ENCODE assay signal across 8 mouse cellular contexts in the genomic region with DNA sequence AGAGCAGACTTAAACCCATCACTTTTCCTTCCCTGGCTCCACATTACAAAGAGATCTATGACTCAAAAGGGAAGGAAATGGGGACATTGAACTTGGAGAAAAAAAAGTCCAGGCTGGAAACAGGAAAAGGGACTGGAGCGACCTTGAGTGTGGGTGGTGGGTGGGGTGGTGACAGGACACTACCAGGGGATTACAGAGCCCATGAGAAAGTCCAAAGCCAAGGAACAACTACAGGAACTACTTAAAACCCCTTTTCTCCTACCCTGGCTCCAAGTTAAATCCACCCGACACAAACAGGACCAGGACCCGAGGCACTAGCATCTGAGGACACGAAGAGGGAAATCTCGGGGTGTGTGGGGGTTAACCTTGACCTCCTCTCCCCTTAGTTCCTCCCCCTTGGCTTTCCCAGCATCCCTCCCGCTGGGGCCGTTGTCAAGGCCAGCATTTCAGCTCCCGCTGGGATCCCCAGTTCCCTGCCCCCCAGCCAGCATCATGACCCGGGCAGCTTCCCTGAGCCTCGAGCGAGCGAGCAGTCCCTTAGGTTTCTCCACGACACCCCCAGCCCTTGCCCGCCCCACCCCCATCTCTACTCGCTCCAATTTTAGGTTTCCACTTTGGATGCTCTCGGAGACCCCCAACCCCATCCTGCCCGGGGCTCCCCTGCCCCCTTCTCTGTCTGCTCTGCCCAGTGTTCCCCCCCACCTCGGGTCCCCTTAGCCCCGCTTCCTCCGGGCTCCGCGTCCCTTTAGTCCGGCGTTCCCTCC. TPM values are rescaled to one million over a fixed set of nuclear protein-coding genes. Genes with fewer than 3 reads are reported as not detected.
A peak's percentile ranks its signal among the peaks of the same experiment; 100 is the strongest.
DNase-seq lines count a peak whose midpoint lies in the region; ATAC-seq and TF ChIP-seq lines count a peak whose summit lies in the region.

No protein-coding gene starts in this region.

- peak overlapping the region; percentile 35 for H3K4me3 ChIP-seq in ES-Bruce4 (ENCODE audit: low read depth, low read length)
- H3K4me3 ChIP-seq in embryonic facial prominence, embryonic 13.5 days: peak overlapping the region; percentile 93
- H3K4me3 ChIP-seq in heart, embryonic 16.5 days (ENCODE audit: low read length): peak overlapping the region; percentile 92

- peak; percentile 38; the same call in 1 of the 2 replicates for ATAC-seq in embryonic facial prominence, embryonic 13.5 days (ENCODE audit: insufficient number of reproducible peaks, insufficient read depth, low FRiP score, low TSS enrichment, low read depth)
- peak; percentile 59 for ATAC-seq in heart, embryonic 16.5 days (replicated peaks; ENCODE audit: extremely low read depth, insufficient read depth, low FRiP score)
- ATAC-seq in activated CD4-positive, CD25-positive, alpha-beta regulatory T cell, adult 4 months: no peak

- no peaks in the 10 kb centered on the region for H3K9me3 ChIP-seq in ES-Bruce4 (replicated peaks; ENCODE audit: control insufficient read depth, insufficient read depth, low read length, poor library complexity, severe bottlenecking)
- no peaks in the 10 kb centered on the region for H3K9me3 ChIP-seq in embryonic facial prominence, embryonic 13.5 days
- H3K9me3 ChIP-seq in heart, embryonic 16.5 days (replicated peaks; ENCODE audit: control insufficient read depth, low read length): no peaks in the 10 kb centered on the region

- no peak for TF ChIP-seq CTCF in ES-Bruce4 (IDR thresholded peaks at IDR 0.05; ENCODE audit: low read depth, low read length)

- H3K4me1 ChIP-seq in ES-Bruce4 (ENCODE audit: control insufficient read depth, insufficient read depth, low read length): peaks cover 4% of the 10 kb centered on the region
- peaks cover 37% of the 10 kb centered on the region for H3K4me1 ChIP-seq in embryonic facial prominence, embryonic 13.5 days
- peaks cover 39% of the 10 kb centered on the region for H3K4me1 ChIP-seq in heart, embryonic 16.5 days (ENCODE audit: control insufficient read depth, insufficient read depth, low read length)

- H3K27me3 ChIP-seq in ES-Bruce4 (ENCODE audit: control insufficient read depth, insufficient read depth, low read length, poor library complexity, severe bottlenecking): no peaks in the 10 kb centered on the region
- H3K27me3 ChIP-seq in embryonic facial prominence, embryonic 13.5 days: no peaks in the 10 kb centered on the region
- H3K27me3 ChIP-seq in heart, embryonic 16.5 days (ENCODE audit: control insufficient read depth, insufficient read depth, low read length): no peaks in the 10 kb centered on the region

- DNase-seq in adrenal gland, adult 8-10 months: peak; percentile 83
- DNase-seq in kidney, postnatal 25 days: peak; percentile 59 to 80
- DNase-seq in lung, postnatal 36 days: peak; percentile 40
- DNase-seq in right cerebral cortex, postnatal 25 days: peak; percentile 43

- H3K4me2 ChIP-seq in embryonic facial prominence, embryonic 13.5 days: peak overlapping the region; percentile 93
- H3K4me2 ChIP-seq in heart, embryonic 16.5 days (ENCODE audit: low read depth, low read length): peak overlapping the region; percentile 89

- H3K9ac ChIP-seq in ES-Bruce4 (ENCODE audit: low read depth, poor library complexity, severe bottlenecking): peak overlapping the region; percentile 96
- H3K9ac ChIP-seq in embryonic facial prominence, embryonic 13.5 days: peak overlapping the region; percentile 96
- peak overlapping the region; percentile 96 for H3K9ac ChIP-seq in heart, embryonic 16.5 days (ENCODE audit: low read length)

- H3K27ac ChIP-seq in ES-Bruce4 (ENCODE audit: insufficient read depth, low read length): peak overlapping the region; percentile 79
- peak overlapping the region; percentile 87 for H3K27ac ChIP-seq in embryonic facial prominence, embryonic 13.5 days
- peak overlapping the region; percentile 95 for H3K27ac ChIP-seq in heart, embryonic 16.5 days (ENCODE audit: low read length)

- no peak for TF ChIP-seq POLR2A in ES-Bruce4 (IDR thresholded peaks at IDR 0.05; ENCODE audit: insufficient read depth, low read length)

- WGBS in embryonic facial prominence, embryonic 13.5 days: under 1% methylated on average over 18 of the region's 24 CpGs
- under 1% methylated on average over 21 of the region's 24 CpGs for WGBS in heart, embryonic 16.5 days

- no peaks in the 10 kb centered on the region for H3K36me3 ChIP-seq in ES-Bruce4 (ENCODE audit: control insufficient read depth, insufficient read depth, low read length, poor library complexity, severe bottlenecking)
- H3K36me3 ChIP-seq in embryonic facial prominence, embryonic 13.5 days: no peaks in the 10 kb centered on the region
- no peaks in the 10 kb centered on the region for H3K36me3 ChIP-seq in heart, embryonic 16.5 days (ENCODE audit: control insufficient read depth, insufficient read depth)

- peak; percentile 94 for TF ChIP-seq EP300 in ES-Bruce4 (IDR thresholded peaks at IDR 0.05; ENCODE audit: insufficient read depth, low read depth, low read length)

RNA-seq across cellular contexts. Expression of a gene that starts 0.6 kb away (rescaled TPM):
- 49.5 and 56.1 TPM in 2 replicates for polyA plus RNA-seq in ES-Bruce4 (2011; ENCODE audit: insufficient read depth, insufficient read length, low read depth, missing spikeins)
- total RNA-seq in adrenal gland, adult 8-10 months (2022): 100 to 1,000 TPM; 138 to 152 (median 146) TPM
- 46.1 and 51.7 TPM in 2 replicates for polyA plus RNA-seq in embryonic facial prominence, embryonic 13.5 days (2015; fragmentation: Nextera tagmentation; extraction: Ambion mirVana)
- 75.1 and 86.8 TPM in 2 replicates for polyA plus RNA-seq in heart, embryonic 16.5 days (2015; fragmentation: Nextera tagmentation; extraction: Ambion mirVana)
- 10 to 100 TPM; 11.0 TPM for polyA plus RNA-seq in activated CD4-positive, CD25-positive, alpha-beta regulatory T cell, adult 4 months (2017; shearing (Covaris generic))

RNA-seq across cellular contexts. Expression of a gene that starts 32.3 kb away (rescaled TPM):
- polyA plus RNA-seq in ES-Bruce4 (2011; ENCODE audit: insufficient read depth, insufficient read length, low read depth, missing spikeins): 146 and 158 TPM in 2 replicates
- total RNA-seq in adrenal gland, adult 8-10 months (2022): 10 to 100 TPM in 2 of 4 experiments, 1 to 10 TPM in 2; 8.8 to 12.1 (median 9.8) TPM
- polyA plus RNA-seq in embryonic facial prominence, embryonic 13.5 days (2015; fragmentation: Nextera tagmentation; extraction: Ambion mirVana): 87.7 and 103 TPM in 2 replicates
- polyA plus RNA-seq in heart, embryonic 16.5 days (2015; fragmentation: Nextera tagmentation; extraction: Ambion mirVana): 62.8 and 69.4 TPM in 2 replicates
- polyA plus RNA-seq in activated CD4-positive, CD25-positive, alpha-beta regulatory T cell, adult 4 months (2017; shearing (Covaris generic)): 10 to 100 TPM; 32.2 to 35.6 TPM

RNA-seq across cellular contexts. Expression of a gene that starts 37.7 kb away (rescaled TPM):
- 15.7 and 21.6 TPM in 2 replicates for polyA plus RNA-seq in ES-Bruce4 (2011; ENCODE audit: insufficient read depth, insufficient read length, low read depth, missing spikeins)
- 10 to 100 TPM; 22.2 to 64.9 (median 42.7) TPM for total RNA-seq in adrenal gland, adult 8-10 months (2022)
- 7.1 and 11.3 TPM in 2 replicates for polyA plus RNA-seq in embryonic facial prominence, embryonic 13.5 days (2015; fragmentation: Nextera tagmentation; extraction: Ambion mirVana)
- polyA plus RNA-seq in heart, embryonic 16.5 days (2015; fragmentation: Nextera tagmentation; extraction: Ambion mirVana): 6.1 and 9.2 TPM in 2 replicates
- 1 to 10 TPM; 3.9 to 6.7 TPM for polyA plus RNA-seq in activated CD4-positive, CD25-positive, alpha-beta regulatory T cell, adult 4 months (2017; shearing (Covaris generic))

RNA-seq across cellular contexts. Expression of a gene that starts 57.3 kb away (rescaled TPM):
- polyA plus RNA-seq in ES-Bruce4 (2011; ENCODE audit: insufficient read depth, insufficient read length, low read depth, missing spikeins): 1.3 and 1.6 TPM in 2 replicates
- 1 to 10 TPM; 5.9 to 9.6 (median 6.8) TPM for total RNA-seq in adrenal gland, adult 8-10 months (2022)
- 0.41 and 0.52 TPM in 2 replicates for polyA plus RNA-seq in embryonic facial prominence, embryonic 13.5 days (2015; fragmentation: Nextera tagmentation; extraction: Ambion mirVana)
- polyA plus RNA-seq in heart, embryonic 16.5 days (2015; fragmentation: Nextera tagmentation; extraction: Ambion mirVana): 0.04 and 0.05 TPM in 2 replicates
- polyA plus RNA-seq in activated CD4-positive, CD25-positive, alpha-beta regulatory T cell, adult 4 months (2017; shearing (Covaris generic)): under 1 TPM; 0.20 to 0.27 TPM

Comparison
In these comparisons a context has a peak if more than half of its experiments do, and no peak if none do; other contexts are left out.
1. H3K4me3 ChIP-seq: peak in every context shown above with its lines; median percentile 93 in embryonic facial prominence, embryonic 13.5 days; 92 in heart, embryonic 16.5 days; 35 in ES-Bruce4.